Mouse (Mus musculus) embryonic facial prominence, embryonic 11.5 days (tissue): ENCODE data around the gene Cnga4. TPM values are rescaled to one million over a fixed set of nuclear protein-coding genes. Genes with fewer than 3 reads are reported as not detected.
"Not testable (repeated sequence)": the region's sequence is repeated elsewhere in the genome, so short reads cannot be mapped to it uniquely, and the experiment has no call there.

ENCODE experiments used
- ATAC-seq: fragments of 200-750 bp; cut with Nextera tagmentation; replicated peaks from 2 replicates; pipeline ENCODE4 v1.8.0; 2017; ENCODE audit warnings: low read depth; ENCODE audit not compliant: insufficient number of reproducible peaks, low FRiP score, low TSS enrichment
- DNase-seq: peaks from one replicate; pipeline ENCODE4 v3.0.0-alpha.2; 2015; ENCODE audit warnings: low spot score
- H3K27ac ChIP-seq: fragments of 300-500 bp; sonication (generic); replicated peaks from 2 replicates; pipeline ENCODE4 v1.5.1; 2014; ENCODE audit warnings: mild to moderate bottlenecking, low read depth, low read length, control low read depth
- H3K27me3 ChIP-seq: fragments of 300-500 bp; sonication (generic); 2 replicates; pipeline ENCODE4 v1.6.1; 2014; ENCODE audit warnings: mild to moderate bottlenecking, low read length, moderate library complexity, mixed read lengths; ENCODE audit not compliant: control insufficient read depth, insufficient read depth
- H3K36me3 ChIP-seq: fragments of 300-500 bp; sonication (generic); replicated peaks from 2 replicates; pipeline ENCODE4 v1.6.1; 2014; ENCODE audit warnings: low read depth, mild to moderate bottlenecking, low read length, moderate library complexity, mixed read lengths; ENCODE audit not compliant: control insufficient read depth, insufficient read depth
- H3K4me1 ChIP-seq: fragments of 300-500 bp; sonication (generic); 2 replicates; pipeline ENCODE4 v1.6.1; 2014; ENCODE audit warnings: low read length, mixed read lengths; ENCODE audit not compliant: control insufficient read depth, insufficient read depth
- H3K4me2 ChIP-seq: fragments of 300-500 bp; sonication (generic); 2 replicates; pipeline ENCODE4 v1.6.1; 2014; ENCODE audit warnings: low read depth, mild to moderate bottlenecking, control low read depth, low read length, moderate library complexity
- H3K4me3 ChIP-seq: fragments of 300-500 bp; sonication (generic); 2 replicates; pipeline ENCODE4 v1.5.1; 2014; ENCODE audit warnings: low read depth, low read length, control low read depth
- H3K9ac ChIP-seq: fragments of 300-500 bp; sonication (generic); replicated peaks from 2 replicates; pipeline ENCODE4 v1.6.1; 2014; ENCODE audit warnings: mild to moderate bottlenecking, control low read depth, low read length
- H3K9me3 ChIP-seq: fragments of 300-500 bp; sonication (generic); replicated peaks from 2 replicates; pipeline ENCODE4 v1.6.1; 2016; ENCODE audit warnings: mild to moderate bottlenecking, low read length, inconsistent platforms, mixed read lengths; ENCODE audit not compliant: control insufficient read depth
- WGBS: fragments of 180-500 bp; shearing (Covaris S2); extraction: QIAGEN DNeasy Blood & Tissue Kit; methylation state at CpG from one replicate; pipeline ENCODE4 v1.1.7; 2014; 5-methylcytosine and 5-hydroxymethylcytosine counted together
- polyA plus RNA-seq: library from polyadenylated mRNA; unstranded; fragments of >200 nt; fragmentation: Nextera tagmentation; extraction: Ambion mirVana; gene quantifications from 2 replicates; pipeline ENCODE4 v1.2.1, GENCODE M21; 2014

Cnga4 gene
- polyA plus RNA-seq, result 0.11 TPM in 1 of 2 replicates, not detected in the other

DNA sequence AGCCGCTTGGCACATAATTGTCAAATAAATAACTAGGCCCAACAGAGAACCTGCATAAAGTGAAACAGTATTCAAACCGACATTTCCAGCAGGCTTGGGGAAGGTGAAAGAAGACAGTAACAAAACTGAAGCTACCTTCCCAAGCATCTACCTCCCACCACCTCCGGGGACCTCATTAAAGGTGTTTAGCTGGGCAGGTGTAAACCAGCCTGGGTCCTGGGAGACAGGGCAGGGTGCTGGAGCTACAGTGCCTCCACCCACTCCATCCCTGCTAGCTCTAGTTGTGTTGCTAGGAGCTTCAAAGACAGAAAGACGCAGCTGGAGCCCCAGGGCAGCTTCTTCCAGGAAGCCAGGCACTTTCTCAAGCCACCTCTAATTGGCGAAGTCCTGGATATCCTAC lies at the start of gene Cnga4:
Gene Cnga4 (plus strand): TSS at position 301 of the 400 bp plus-strand sequence.
- no peaks in the 10 kb centered on the region for H3K36me3 ChIP-seq
- no peak within 1 kb of the TSS for H3K4me3 ChIP-seq
- no peak within 1 kb of the TSS for H3K9ac ChIP-seq
- H3K4me2 ChIP-seq, result no peak within 1 kb of the TSS
- 76% methylated on average over 5 of the region's 5 CpGs for WGBS
- H3K27ac ChIP-seq, result no peak within 1 kb of the TSS
- no peaks in the 10 kb centered on the region for H3K9me3 ChIP-seq
- H3K27me3 ChIP-seq, result no peaks in the 10 kb centered on the region
- DNase-seq, result no peak
- H3K4me1 ChIP-seq, result no peaks in the 10 kb centered on the region
- no peak for ATAC-seq

GRCm38 (mm10) chr7:105356064-105356463 lies 48.3 kb upstream of the Cnga4 start:
- H3K27ac ChIP-seq, H3K4me2 ChIP-seq, H3K36me3 ChIP-seq, H3K27me3 ChIP-seq, ATAC-seq, H3K4me1 ChIP-seq, H3K9me3 ChIP-seq, DNase-seq, H3K9ac ChIP-seq, H3K4me3 ChIP-seq: not testable (repeated sequence)
- no CpG with 5 or more reads among the region's 5 CpGs for WGBS

GRCm38 (mm10) chr7:105356487-105356886 lies 47.9 kb upstream of the Cnga4 start:
- H3K4me2 ChIP-seq, DNase-seq, H3K27me3 ChIP-seq, H3K36me3 ChIP-seq, H3K27ac ChIP-seq, ATAC-seq, H3K4me1 ChIP-seq, H3K4me3 ChIP-seq, H3K9ac ChIP-seq, H3K9me3 ChIP-seq: not testable (repeated sequence)
- 97% methylated on average over 1 of the region's 2 CpGs for WGBS

- ATAC-seq, result no peak
- Histone ChIP-seq H3K27ac (no peak overlapping the region), H3K4me2 (no peak overlapping the region), H3K36me3 (no peaks in the 10 kb centered on the region), H3K9me3 (no peaks in the 10 kb centered on the region), H3K4me3 (no peak overlapping the region), H3K9ac (no peak overlapping the region), H3K27me3 (no peaks in the 10 kb centered on the region), H3K4me1 (no peaks in the 10 kb centered on the region)
- DNase-seq, result no peak
- 86% methylated on average over 2 of the region's 2 CpGs for WGBS
Measured at GRCm38 (mm10) chr7:105361713-105362112, 42.7 kb upstream of the Cnga4 start.

DNA sequence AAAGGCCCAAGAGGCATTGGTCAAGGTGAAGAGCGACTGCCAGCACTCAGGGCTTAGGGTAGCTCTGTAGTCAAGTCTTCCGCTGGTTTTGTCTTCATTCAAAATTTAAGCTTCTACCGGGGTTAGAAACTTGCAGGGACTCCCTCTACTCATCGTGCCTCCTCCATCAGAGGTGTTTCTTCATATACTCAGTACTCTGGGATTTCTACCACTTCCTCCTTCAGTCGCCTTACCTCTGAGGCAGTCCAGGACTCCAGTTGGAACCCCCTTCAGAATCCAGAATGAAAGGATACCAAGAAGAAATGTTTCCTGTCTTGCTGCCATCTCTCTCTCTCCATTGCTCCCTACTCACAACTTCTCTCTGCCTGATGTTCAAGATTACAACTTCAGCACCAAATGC lies 37.1 kb upstream of the Cnga4 start:
- WGBS, result 83% methylated on average over 5 of the region's 5 CpGs
- no peak overlapping the region for H3K4me3 ChIP-seq
- DNase-seq, result no peak

GRCm38 (mm10) chr7:105367930-105368329 lies 36.4 kb upstream of the Cnga4 start, which contains the start of gene Olfr692:
Olfr692 (plus strand) TSS chr7:105368230.
- DNase-seq (no peak), ATAC-seq (no peak)
- no peaks in the 10 kb centered on the region for H3K9me3 ChIP-seq
- H3K4me1 ChIP-seq, result no peaks in the 10 kb centered on the region
- no peaks in the 10 kb centered on the region for H3K27me3 ChIP-seq
- H3K9ac ChIP-seq, result no peak within 1 kb of the TSS
- H3K4me2 ChIP-seq, result no peak within 1 kb of the TSS
- WGBS, result 97% methylated on average over 1 of the region's 1 CpGs
- no peak within 1 kb of the TSS for H3K4me3 ChIP-seq
- H3K27ac ChIP-seq, result no peak within 1 kb of the TSS
- H3K36me3 ChIP-seq, result no peaks in the 10 kb centered on the region

More for the DNA sequence above, 37.1 kb upstream of the Cnga4 start:
- no peak overlapping the region for H3K4me2 ChIP-seq
- H3K9me3 ChIP-seq, result no peaks in the 10 kb centered on the region
- H3K4me1 ChIP-seq, result no peaks in the 10 kb centered on the region
- no peak for ATAC-seq
- no peaks in the 10 kb centered on the region for H3K27me3 ChIP-seq
- no peak overlapping the region for H3K27ac ChIP-seq
- no peak overlapping the region for H3K9ac ChIP-seq
- H3K36me3 ChIP-seq, result no peaks in the 10 kb centered on the region

GRCm38 (mm10) chr7:105368521-105368920 lies 35.8 kb upstream of the Cnga4 start:
- H3K9ac ChIP-seq, result no peak overlapping the region
- no peak overlapping the region for H3K27ac ChIP-seq
- no peaks in the 10 kb centered on the region for H3K36me3 ChIP-seq
- no peaks in the 10 kb centered on the region for H3K9me3 ChIP-seq
- 97% methylated on average over 4 of the region's 4 CpGs for WGBS
- H3K4me3 ChIP-seq, result no peak overlapping the region
- no peak overlapping the region for H3K4me2 ChIP-seq
- no peaks in the 10 kb centered on the region for H3K4me1 ChIP-seq
- ATAC-seq (no peak; the same call in 1 of the 2 replicates), DNase-seq (no peak)
- H3K27me3 ChIP-seq, result no peaks in the 10 kb centered on the region

DNA sequence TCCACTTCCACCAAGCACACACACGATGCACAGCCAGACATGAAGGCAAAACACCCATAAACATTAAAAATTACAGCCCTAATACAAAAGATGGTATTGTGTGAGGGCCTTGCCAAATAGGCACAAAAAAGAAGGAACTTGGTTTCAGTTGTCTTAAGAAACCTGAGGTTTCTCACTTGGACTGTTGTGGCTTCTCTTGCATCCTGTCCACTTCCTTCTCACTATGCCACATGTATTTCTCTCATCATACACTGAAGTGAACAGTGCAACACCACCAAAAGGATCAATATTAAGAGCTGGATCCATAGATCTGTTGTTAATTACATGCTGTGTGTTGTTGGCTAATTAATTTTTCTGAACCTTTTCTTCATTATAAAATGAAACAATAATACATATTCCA lies 31.5 kb upstream of the Cnga4 start:
- no peaks in the 10 kb centered on the region for H3K27me3 ChIP-seq
- H3K4me2 ChIP-seq, result no peak overlapping the region
- H3K36me3 ChIP-seq, result no peaks in the 10 kb centered on the region
- no peak overlapping the region for H3K9ac ChIP-seq
- 86% methylated on average over 1 of the region's 1 CpGs for WGBS
- no peak overlapping the region for H3K4me3 ChIP-seq
- H3K27ac ChIP-seq, result no peak overlapping the region
- no peaks in the 10 kb centered on the region for H3K9me3 ChIP-seq
- H3K4me1 ChIP-seq, result no peaks in the 10 kb centered on the region
- no peak for DNase-seq
- ATAC-seq, result no peak
